Mouse (Mus musculus) retina, embryonic 14.5 days (tissue): Measurements from ENCODE around the gene Lca5.

Experiments used
- DNase-seq: peaks from one replicate; pipeline ENCODE4 v3.0.0-alpha.2; 2015; ENCODE audit warnings: low spot score

Gene Lca5

DNA sequence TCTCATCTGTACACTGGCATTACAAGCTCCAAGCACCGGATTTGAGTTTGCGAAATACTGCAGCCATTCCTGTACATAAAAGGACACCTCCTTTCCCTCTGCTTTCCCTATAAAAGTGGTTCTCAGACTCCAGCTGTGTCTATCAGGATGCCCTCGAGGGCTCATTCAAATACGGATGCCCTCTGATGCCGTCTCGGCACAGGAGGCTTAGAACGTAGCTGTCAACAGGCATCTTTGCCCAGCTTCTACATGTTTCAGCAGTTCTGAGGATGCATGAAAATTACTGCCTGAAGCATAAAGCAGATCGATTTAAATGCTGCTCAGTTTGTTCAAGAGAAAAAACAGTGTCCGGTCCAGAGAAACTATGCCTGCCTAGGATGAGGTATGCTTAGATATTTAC is 51.4 kb downstream of the Lca5 start:
- no peak for DNase-seq

DNA sequence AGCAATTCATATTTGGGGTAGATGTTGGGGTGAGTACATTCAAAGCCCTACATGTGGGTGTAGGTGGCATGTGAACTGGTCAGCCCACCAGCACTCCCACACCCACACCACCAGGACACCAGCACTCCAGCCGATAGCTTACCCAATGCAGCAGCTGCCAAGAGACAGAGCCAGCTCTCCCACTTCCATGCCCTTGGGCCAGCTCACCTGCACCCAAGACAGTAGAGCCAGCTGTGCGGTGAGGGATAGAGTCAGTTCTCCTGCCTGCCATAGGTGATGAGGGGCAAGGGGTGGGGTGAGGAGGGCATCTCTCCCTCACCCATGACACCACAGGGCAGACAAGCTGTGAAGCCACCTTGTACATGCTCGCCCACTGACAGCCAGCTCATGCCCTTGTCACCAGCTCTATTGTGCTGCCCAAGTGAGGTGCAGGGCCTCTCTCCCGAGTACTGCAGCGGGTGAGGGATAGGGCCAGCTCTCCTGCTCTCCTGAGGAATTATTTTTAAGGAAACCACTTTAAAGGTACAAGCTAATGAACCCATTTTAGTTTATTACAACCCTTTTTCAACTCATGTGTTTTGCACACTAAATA is 54.6 kb downstream of the Lca5 start:
- no peak for DNase-seq

DNA sequence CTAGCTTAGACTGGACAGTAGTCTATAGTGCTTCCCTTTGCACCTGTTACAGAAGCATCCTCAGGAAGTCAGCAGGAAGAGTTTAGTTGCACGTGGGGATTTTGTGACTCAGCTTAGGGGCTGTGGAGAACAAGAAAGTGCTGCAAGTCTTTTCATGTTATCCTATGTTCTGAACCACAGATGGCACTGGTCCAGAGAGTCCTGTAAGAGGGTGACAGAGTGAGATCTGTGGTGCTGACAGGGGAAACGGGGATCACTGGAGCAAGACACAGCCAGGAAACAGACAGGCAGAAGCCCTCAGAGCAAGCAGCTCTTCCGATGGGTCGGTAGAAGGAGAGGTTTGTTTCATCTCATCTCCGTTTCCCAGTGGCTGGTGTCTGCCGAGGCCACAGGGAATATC is 55.6 kb downstream of the Lca5 start:
- no peak for DNase-seq

DNA sequence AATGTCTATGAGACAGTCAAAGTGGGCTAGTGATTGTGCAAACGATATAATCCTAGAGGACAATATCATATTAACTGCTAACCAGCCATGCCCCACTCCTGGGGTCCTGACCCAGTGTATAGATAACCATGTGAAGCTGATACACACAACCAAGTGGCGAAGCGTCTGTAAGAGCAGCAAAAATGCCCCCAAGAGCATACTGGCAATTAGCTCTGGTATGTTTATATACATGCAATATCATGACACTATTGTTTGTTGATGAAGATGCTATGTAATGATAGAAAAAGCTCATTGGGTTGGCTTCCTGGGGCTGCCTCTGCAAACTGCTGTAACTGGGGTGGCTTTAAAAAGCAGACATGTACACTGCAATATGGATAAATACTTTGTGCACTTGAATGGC is 57.7 kb downstream of the Lca5 start:
- DNase-seq: no peak

DNA sequence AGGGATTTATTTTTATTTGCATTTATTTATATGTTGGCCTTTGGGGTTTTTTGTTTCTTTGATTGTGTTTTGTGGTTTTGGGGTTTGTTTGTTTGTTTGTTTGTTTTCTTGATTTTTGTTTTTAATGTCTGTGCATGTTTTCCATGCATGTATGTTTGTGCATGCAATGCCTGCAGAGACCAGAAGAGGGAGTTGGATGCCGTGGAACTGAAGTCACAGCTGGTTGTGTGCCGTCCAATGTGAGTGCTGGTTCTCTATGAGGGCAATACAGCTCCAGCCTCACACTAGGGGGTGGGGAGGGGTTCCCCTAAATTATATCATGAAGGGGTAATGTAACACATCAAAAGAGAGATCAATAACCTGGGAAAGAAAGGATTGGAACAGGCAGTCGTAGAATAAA is 58.2 kb downstream of the Lca5 start:
- DNase-seq: no peak

DNA sequence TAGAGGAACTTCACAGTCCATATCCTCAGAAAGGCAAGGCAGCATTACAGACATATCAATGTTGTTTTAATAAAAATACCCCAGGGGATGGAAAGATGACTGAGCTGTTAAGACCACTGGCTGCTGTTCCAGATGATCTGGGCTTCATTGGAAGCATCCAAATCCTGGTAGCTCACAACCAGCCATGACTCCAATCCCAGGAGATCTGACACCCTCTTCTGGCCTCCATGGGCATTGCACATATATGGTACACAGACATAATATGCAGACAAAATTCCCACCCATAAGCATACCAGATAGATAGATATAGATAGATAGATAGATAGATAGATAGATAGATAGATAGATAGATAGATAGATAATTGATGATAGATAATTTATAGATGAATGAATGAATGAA is 59.6 kb downstream of the Lca5 start:
- DNase-seq: peak; percentile 54

DNA sequence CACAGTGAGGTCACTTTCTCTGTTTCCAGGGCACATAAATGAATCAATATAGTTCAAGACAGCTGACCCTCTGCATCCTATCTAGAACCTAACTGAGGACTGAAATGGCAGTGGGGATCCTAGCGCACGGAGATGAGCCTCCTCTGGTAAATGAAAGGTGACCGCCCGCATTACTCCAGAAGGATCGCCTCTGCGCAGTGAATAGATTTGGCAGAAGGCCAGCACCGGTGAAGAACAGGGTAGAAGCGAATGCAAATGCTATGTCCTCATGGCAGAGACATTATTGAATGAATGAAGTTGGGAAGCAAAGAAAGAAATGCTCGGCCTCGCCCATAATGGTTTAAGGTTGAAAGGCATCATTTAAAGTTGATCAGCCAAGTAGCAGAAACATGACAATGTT is 61.3 kb downstream of the Lca5 start:
- no peak for DNase-seq

DNA sequence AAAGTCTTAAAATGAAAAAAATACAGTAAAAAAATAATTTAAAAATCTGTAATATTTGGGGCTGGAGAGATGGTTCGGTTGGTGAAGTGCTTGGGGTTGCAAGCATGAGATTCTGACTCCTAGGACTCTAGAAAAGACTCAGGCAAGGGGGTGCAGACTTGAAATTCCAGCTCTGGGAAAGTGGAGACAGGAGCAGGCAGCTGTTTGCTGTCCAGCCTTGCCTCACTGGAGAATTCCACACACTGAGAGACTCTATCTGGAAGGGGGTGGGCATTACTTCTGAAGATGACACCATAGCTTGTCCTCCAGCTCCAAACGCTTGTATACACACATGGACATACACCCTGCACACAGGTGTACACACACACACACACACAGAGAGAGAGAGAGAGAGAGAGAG is 63.8 kb downstream of the Lca5 start:
- no peak for DNase-seq

DNA sequence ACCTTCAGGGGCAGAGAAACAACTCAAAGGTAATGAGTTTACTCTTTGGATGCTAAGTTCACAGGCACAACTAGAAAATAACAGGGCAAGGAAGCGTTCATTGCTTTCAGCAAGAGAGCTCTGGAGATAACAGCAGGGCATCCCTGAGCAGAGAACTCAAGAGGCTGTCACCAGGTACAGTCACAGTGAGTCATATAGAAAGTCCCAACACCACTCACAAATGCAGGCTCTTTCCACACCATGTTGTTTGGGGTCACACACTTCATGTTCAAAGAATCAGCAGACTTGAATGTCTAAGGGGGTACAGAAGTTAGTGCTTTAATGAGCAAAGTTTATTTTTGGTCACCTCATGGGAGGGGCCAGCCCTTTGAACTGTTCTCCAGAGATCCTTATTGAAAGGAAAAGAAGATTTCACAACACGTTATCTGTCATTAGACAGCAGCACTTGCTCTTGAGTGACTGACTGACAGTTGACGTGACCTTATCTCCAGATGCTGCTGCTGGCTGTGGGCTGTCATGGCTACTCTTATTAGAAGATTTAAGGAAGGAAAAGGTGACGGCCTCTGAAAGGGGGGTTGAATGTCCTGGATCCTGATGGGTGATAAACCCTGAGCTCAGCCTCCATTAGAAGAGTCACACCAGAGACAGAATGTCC is 65.3 kb downstream of the Lca5 start:
- no peak for DNase-seq

DNA sequence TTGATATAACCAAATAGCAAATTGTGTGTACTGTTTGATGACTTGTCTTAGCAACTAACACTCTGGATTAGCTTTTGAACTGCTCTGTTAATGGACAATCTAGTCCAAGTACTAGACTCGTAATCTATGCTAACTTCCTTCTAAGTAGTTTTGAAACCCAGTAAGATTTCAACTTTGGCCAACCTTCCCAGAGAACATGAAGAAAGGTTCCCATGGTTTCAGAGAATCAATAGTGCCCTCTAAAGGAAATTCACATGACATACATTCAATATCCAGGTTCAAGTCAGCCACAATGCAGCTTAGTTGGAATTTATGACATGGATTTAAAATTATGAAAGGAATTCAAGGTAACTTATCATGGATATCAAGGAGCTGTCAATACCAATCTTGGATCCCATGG is 70.0 kb downstream of the Lca5 start:
- DNase-seq: peak; percentile 52

DNA sequence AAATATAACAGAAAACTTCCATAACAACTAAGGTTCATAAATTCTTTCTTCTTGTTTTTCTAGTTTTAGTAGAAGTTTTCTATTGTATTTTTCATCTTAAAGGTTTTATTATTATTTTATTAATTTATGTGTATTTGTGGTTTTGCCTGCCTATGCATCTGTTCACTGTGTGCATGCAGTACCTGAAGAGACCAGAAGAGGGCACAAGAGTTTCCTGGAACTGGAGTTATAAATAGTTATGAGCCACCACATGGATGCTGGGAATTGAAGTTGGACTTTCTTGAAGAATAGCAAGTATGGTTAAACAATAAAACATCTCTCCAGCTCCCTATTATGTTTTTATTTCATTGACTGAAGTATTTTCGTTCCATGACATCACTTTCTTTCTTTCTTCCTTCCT is 72.7 kb downstream of the Lca5 start:
- peak; percentile 45 for DNase-seq

DNA sequence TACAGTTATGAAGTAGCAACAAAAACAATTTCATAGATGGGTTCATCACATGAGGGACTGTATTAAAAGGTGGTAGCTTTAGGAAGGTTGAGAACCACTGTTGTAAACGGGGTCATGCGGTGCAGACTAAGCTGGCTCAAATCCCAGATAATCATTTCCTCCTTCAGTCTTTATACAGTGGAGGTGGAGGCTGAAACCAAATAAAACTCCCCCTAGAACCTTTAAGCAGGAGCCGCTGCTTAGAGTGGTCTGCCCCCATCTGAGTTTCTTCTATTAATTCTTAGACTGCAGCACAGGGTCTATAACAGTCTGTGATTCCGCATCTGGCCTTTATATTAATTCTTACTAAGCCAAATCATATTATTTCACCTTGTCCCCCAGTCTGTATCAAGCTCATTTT is 85.1 kb downstream of the Lca5 start:
- DNase-seq: no peak

DNA sequence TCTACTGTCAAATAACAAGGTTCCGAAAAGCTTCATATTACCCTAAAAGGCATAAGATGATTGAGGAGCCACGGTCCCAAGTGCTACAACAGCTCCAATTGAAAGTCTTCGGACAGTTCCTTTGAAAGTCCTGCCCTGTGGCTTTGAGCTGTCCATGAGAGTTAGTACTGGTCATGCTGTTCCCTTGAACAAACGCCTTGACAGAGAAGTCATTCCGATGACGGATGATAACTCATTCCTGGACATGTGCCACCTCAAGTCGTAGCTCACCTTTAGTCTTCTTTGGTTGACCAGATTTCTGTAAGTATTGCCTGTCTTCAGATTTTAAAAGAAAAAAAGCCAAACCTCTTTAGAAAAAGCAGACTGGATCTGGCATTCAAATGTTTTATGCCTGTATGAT is 87.6 kb downstream of the Lca5 start:
- DNase-seq: no peak

DNA sequence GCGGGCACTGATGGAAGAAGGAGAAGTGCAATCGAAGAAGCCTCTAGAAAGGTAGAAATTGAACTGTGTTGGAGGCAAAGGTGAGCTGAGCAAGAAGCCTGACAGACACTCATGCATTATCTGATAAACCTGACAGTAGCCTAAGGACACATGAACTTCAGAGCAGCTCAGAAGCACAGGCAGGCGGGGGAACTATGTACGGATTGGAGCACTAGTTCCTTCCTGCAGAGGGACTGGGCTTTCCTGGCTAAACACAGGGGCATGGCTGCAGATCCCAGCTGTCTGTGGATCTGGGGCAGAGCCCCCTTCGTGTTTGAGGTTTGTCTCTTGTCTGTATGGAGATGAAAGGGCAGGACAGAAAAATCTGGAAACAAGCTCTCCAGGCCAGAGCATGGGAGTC is 89.8 kb downstream of the Lca5 start:
- DNase-seq: no peak

DNA sequence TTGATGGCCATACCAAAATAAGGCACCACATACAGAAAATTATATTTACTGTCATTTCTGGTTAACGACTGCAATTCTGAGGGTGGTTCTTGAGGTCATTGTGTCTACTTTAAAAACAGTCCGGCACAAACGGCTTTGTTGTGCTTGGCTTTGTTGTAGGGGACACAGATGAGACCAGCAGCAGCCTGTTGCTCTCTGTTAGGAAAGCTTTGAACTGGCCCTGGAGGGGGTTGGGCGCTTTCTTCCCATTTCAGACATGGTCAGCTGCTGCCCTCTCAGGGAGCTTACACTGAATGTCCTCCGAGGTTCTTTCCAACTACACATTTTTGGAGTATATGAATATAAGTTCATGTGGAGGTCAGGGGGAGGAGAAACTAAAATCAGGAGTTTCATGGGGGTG is 90.3 kb downstream of the Lca5 start:
- DNase-seq: peak; percentile 66

DNA sequence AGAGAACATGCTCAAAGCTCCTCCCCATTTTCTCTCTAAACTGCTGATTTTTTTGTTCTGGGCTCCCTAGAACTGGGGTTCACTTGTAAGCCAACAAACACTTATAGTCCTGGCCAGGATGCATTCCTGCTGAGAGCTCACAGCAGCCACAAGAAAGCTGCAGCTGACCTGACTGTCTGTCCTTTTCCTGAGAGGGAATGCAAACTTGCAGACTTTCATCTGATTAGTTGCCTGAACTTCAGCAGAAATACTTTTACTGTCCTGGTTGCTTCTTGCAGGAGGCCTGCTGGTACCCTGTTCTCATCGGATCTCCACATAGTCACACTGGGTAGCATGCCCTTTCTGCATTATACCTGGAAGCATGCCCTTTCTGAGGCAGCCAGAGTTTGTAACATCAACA is 91.0 kb downstream of the Lca5 start:
- peak; percentile 22 for DNase-seq

DNA sequence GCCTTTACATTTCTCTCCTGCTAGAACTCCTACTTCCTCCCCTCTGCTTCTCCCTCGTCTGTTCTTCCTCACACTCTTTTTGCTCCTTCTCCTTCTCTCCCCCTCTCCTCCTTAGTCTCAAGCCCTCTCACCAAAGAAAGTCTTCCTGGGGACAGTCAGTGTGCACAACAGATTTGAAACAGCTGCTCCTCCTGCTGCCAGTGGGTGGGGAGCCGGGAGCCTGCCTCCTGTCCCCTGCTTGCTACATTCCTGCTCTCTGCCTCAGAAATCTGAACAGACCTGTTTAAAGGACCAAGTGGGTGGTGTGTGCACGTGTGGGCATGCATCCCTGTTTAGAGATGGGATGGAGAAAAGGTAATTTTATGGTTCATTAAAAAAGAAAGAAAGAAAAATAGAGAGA is 91.4 kb downstream of the Lca5 start:
- DNase-seq: peak; percentile 30

DNA sequence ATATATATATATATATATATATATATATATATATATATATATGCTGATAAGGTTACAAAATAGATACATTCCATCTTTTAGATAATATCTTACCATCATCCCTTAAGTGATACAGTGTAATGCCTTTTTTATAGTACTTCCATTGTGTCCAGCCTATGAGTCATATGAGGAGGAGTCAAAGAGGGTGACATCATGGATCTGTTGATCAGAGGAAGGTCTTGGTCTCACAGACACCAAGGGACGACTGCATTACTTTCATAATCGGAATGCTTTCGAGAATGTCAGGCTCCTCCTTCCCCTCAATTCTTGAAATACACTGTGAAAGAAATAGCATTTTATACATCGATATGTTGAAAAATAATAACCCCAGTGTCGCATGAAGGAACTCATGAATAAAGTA is 93.4 kb downstream of the Lca5 start:
- no peak for DNase-seq

DNA sequence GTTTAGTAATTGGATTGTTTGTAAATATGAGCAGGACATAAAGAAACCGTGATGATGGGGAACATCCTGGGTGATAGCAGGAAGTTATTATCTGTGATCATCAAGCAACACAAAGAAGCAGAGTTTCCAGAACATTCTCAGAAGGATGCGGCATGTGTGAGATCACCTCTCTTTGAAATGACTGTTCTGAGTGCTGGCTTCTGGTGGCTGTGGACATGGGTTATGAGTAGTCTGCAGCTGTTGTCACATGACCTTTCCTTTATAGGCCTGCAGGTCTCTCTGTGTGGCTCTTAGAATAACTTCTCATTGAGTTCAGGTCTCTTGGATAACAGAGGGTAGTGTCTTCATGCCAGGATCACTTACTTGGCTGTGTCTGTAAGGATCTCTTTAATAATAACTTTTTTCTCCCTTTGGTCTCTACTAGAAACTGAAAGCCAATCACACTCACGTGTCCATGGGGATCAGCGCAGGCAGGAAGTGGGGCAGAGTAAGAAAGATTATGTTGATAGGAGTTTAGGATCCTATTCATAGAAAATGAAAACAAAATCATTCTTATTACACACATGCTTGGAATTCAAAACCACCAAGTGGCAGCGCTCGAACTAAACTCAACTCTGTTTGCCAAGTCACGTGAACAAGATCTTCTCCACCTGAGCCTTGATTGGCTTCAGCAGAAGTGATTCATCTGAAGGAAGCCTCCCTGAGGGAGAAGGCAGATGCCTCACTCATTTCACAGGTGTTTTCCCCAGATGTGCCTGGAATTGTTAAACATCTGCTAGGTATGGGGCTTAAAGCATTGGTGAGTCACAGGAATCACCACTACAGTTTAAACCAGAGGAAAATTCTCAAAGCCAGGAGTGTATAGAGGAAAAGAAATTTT is 98.2 kb downstream of the Lca5 start:
- DNase-seq: no peak
